Mouse (Mus musculus) kidney, postnatal 0 days (tissue): Measurements from ENCODE around the gene Iqgap1. TPM values are rescaled to one million over a fixed set of nuclear protein-coding genes. Genes with fewer than 3 reads are reported as not detected.

Experiments
- ATAC-seq: fragments of 200-750 bp; cut with Nextera tagmentation; replicated peaks from 2 replicates; pipeline ENCODE4 v1.8.0; 2017; ENCODE audit warnings: low read depth, moderate number of reproducible peaks, moderate TSS enrichment, moderate library complexity; ENCODE audit not compliant: low FRiP score
- DNase-seq: peaks from one replicate; pipeline ENCODE4 v3.0.0-alpha.2; 2016; ENCODE audit warnings: low spot score
- H3K27ac ChIP-seq: fragments of 300-500 bp; sonication (generic); 2 replicates; pipeline ENCODE4 v1.5.1; 2014; ENCODE audit warnings: mild to moderate bottlenecking
- H3K27me3 ChIP-seq: fragments of 300-500 bp; sonication (generic); 2 replicates; pipeline ENCODE4 v1.6.1; 2014; ENCODE audit warnings: low read length, mixed read lengths; ENCODE audit not compliant: insufficient read depth
- H3K36me3 ChIP-seq: fragments of 300-500 bp; sonication (generic); 2 replicates; pipeline ENCODE4 v1.6.1; 2014; ENCODE audit warnings: low read length, mixed read lengths; ENCODE audit not compliant: insufficient read depth
- H3K4me1 ChIP-seq: fragments of 300-500 bp; sonication (generic); replicated peaks from 2 replicates; pipeline ENCODE4 v1.6.1; 2014; ENCODE audit warnings: antibody characterized with exemption, low read length, mixed read lengths; ENCODE audit not compliant: insufficient read depth
- H3K4me2 ChIP-seq: fragments of 300-500 bp; sonication (generic); 2 replicates; pipeline ENCODE4 v1.6.1; 2014; ENCODE audit warnings: mild to moderate bottlenecking, low read length, moderate library complexity, mixed read lengths
- H3K4me3 ChIP-seq: fragments of 300-500 bp; sonication (generic); replicated peaks from 2 replicates; pipeline ENCODE4 v1.5.1; 2014; ENCODE audit warnings: low read depth, low read length
- H3K9ac ChIP-seq: fragments of 300-500 bp; sonication (generic); 2 replicates; pipeline ENCODE4 v1.6.1; 2014; ENCODE audit warnings: low read depth, low read length
- H3K9me3 ChIP-seq: fragments of 300-500 bp; sonication (generic); replicated peaks from 2 replicates; pipeline ENCODE4 v1.6.1; 2016; ENCODE audit warnings: low read length, inconsistent platforms, mixed read lengths
- CTCF ChIP-seq: IDR thresholded peaks from 2 replicates; pipeline ENCODE4 v1.5.1; 2016; ENCODE audit warnings: antibody characterized with exemption, low read depth, mild to moderate bottlenecking, moderate library complexity
- WGBS: fragments of 180-500 bp; shearing (Covaris S2); extraction: QIAGEN DNeasy Blood & Tissue Kit; methylation state at CpG from one replicate; pipeline ENCODE4 v1.1.7; 2014; 5-methylcytosine and 5-hydroxymethylcytosine counted together
- polyA plus RNA-seq: library from polyadenylated mRNA; unstranded; fragments of >200 nt; fragmentation: Nextera tagmentation; extraction: Ambion mirVana; gene quantifications from 2 replicates; pipeline ENCODE4 v1.2.1, GENCODE M21; 2015

Iqgap1 gene
- polyA plus RNA-seq: 77.0 and 83.7 TPM in 2 replicates

GRCm38 (mm10) chr7:80825843-80826403 is at the start of gene Iqgap1:
Iqgap1 (minus strand) TSS chr7:80825974.
- H3K27me3 ChIP-seq: no peaks in the 10 kb centered on the region
- no peak for TF ChIP-seq CTCF
- no peak within 1 kb of the TSS for H3K4me2 ChIP-seq
- no peaks in the 10 kb centered on the region for H3K9me3 ChIP-seq
- peak; percentile 81 for DNase-seq
- H3K4me3 ChIP-seq: no peak within 1 kb of the TSS
- WGBS: 24% methylated on average over 11 of the region's 11 CpGs
- H3K9ac ChIP-seq: no peak within 1 kb of the TSS
- H3K27ac ChIP-seq: peak within 1 kb of the TSS; percentile 86; the same call in 1 of the 2 replicates
- no peaks in the 10 kb centered on the region; the same call in 1 of the 2 replicates for H3K4me1 ChIP-seq
- 0 out of 2 replicates have a peak, but pooled peaks have one; percentile 33 for ATAC-seq
- no peaks in the 10 kb centered on the region for H3K36me3 ChIP-seq

GRCm38 (mm10) chr7:80873631-80874030 is 47.9 kb upstream of the Iqgap1 start:
- Histone ChIP-seq H3K9me3 (no peaks in the 10 kb centered on the region), H3K4me1 (no peaks in the 10 kb centered on the region), H3K36me3 (peaks cover 53% of the 10 kb centered on the region), H3K9ac (no peak overlapping the region), H3K4me3 (no peak overlapping the region), H3K27ac (no peak overlapping the region), H3K27me3 (no peaks in the 10 kb centered on the region), H3K4me2 (no peak overlapping the region)
- 97% methylated on average over 2 of the region's 2 CpGs for WGBS
- no peak for DNase-seq
- no peak for ATAC-seq
- peak; percentile 38; the same call in 1 of the 2 replicates for TF ChIP-seq CTCF

- H3K9me3 ChIP-seq: no peaks in the 10 kb centered on the region
- H3K36me3 ChIP-seq: peaks cover 56% of the 10 kb centered on the region
- no peak overlapping the region for H3K4me3 ChIP-seq
- H3K4me1 ChIP-seq: no peaks in the 10 kb centered on the region
- 90% methylated on average over 5 of the region's 5 CpGs for WGBS
- no peak overlapping the region for H3K9ac ChIP-seq
- ATAC-seq (no peak), DNase-seq (no peak)
- TF ChIP-seq CTCF: no peak
- H3K4me2 ChIP-seq: no peak overlapping the region
- no peak overlapping the region for H3K27ac ChIP-seq
- H3K27me3 ChIP-seq: no peaks in the 10 kb centered on the region
Measured at GRCm38 (mm10) chr7:80873038-80873437, 47.3 kb upstream of the Iqgap1 start.

- WGBS: 85% methylated on average over 2 of the region's 2 CpGs
- DNase-seq: no peak
- Histone ChIP-seq H3K27me3 (no peaks in the 10 kb centered on the region), H3K27ac (no peak overlapping the region), H3K9ac (no peak overlapping the region), H3K4me2 (no peak overlapping the region), H3K36me3 (peaks cover 40% of the 10 kb centered on the region), H3K4me1 (0 out of 2 replicates have a peak, but pooled peaks cover 2% of the 10 kb centered on the region), H3K4me3 (no peak overlapping the region), H3K9me3 (no peaks in the 10 kb centered on the region)
- TF ChIP-seq CTCF: no peak
- ATAC-seq: no peak
Measured at GRCm38 (mm10) chr7:80868686-80869085, 42.9 kb upstream of the Iqgap1 start.

GRCm38 (mm10) chr7:80866514-80867147 is 40.9 kb upstream of the Iqgap1 start:
- H3K27me3 ChIP-seq: no peaks in the 10 kb centered on the region
- H3K36me3 ChIP-seq: peaks cover 36% of the 10 kb centered on the region
- peak overlapping the region; percentile 89 for H3K27ac ChIP-seq
- peaks cover 12% of the 10 kb centered on the region for H3K4me1 ChIP-seq
- 51% methylated on average over 7 of the region's 7 CpGs for WGBS
- no peaks in the 10 kb centered on the region for H3K9me3 ChIP-seq
- no peak overlapping the region for H3K4me2 ChIP-seq
- DNase-seq (peak; percentile 41), ATAC-seq (peak; percentile 53; the same call in 1 of the 2 replicates)
- no peak overlapping the region for H3K4me3 ChIP-seq
- 0 out of 2 replicates have a peak overlapping the region, but pooled peaks have one; percentile 23 for H3K9ac ChIP-seq
- no peak for TF ChIP-seq CTCF

GRCm38 (mm10) chr7:80865521-80865920 is 39.7 kb upstream of the Iqgap1 start:
- DNase-seq: no peak
- TF ChIP-seq CTCF: no peak
- no peak for ATAC-seq
- Histone ChIP-seq H3K9me3 (no peaks in the 10 kb centered on the region), H3K4me1 (peaks cover 15% of the 10 kb centered on the region), H3K27ac (peak overlapping the region; percentile 89), H3K9ac (no peak overlapping the region), H3K27me3 (no peaks in the 10 kb centered on the region), H3K36me3 (peaks cover 31% of the 10 kb centered on the region; the same call in 1 of the 2 replicates), H3K4me3 (no peak overlapping the region), H3K4me2 (no peak overlapping the region)
- WGBS: 80% methylated on average over 7 of the region's 7 CpGs
